Mouse (Mus musculus) lung, postnatal 0 days (tissue): ENCODE data around the gene Vmn2r8.
A peak's percentile ranks its signal among the peaks of the same experiment; 100 is the strongest.

Experiments
- CTCF ChIP-seq: IDR thresholded peaks from 2 replicates; pipeline ENCODE4 v1.5.1; 2016; ENCODE audit warnings: antibody characterized with exemption, mild to moderate bottlenecking
- EP300 ChIP-seq: IDR thresholded peaks from 2 replicates; pipeline ENCODE4 v1.6.1; 2016; ENCODE audit warnings: antibody characterized with exemption, mild to moderate bottlenecking, control low read depth

- TF ChIP-seq CTCF: peak; percentile 31
- no peak for TF ChIP-seq EP300
Observed at GRCm38 (mm10) chr5:108743856-108744255, 64.8 kb downstream of the Vmn2r8 start.
